Comparison of ENCODE assay signal across 14 mouse cellular contexts in genomic region chr17:7265705-7266368, GRCm38 (mm10). TPM values are rescaled to one million over a fixed set of nuclear protein-coding genes. Genes with fewer than 3 reads are reported as not detected.
DNase-seq lines count a peak whose midpoint lies in the region; ATAC-seq and TF ChIP-seq lines count a peak whose summit lies in the region.
"Had no signal": no experiment of that assay in that cellular context is flagged by ENCODE, and none has a peak within 500 bp of the region (broad histone marks: within the 10 kb centered on the region; RNA-seq: fewer than 3 reads in every experiment).

No protein-coding gene starts in this region.

- no peak for ATAC-seq in heart, embryonic 14.5 days (ENCODE audit: insufficient number of reproducible peaks, insufficient read depth, low FRiP score, low read depth)
- ATAC-seq in limb, embryonic 15.5 days (ENCODE audit: insufficient number of reproducible peaks, low FRiP score, low TSS enrichment, low read depth): no peak
- ATAC-seq in embryonic facial prominence, embryonic 14.5 days (ENCODE audit: low read depth): no peak
- no peak for ATAC-seq in intestine, embryonic 16.5 days
- no peak for ATAC-seq in lung, postnatal 0 days

- no peak for DNase-seq in heart, postnatal 36 days
- DNase-seq in limb, embryonic 10.5 days (ENCODE audit: low spot score): no peak
- DNase-seq in embryonic facial prominence, embryonic 14.5 days (ENCODE audit: low spot score): peak; percentile 59
- no peak for DNase-seq in thymus, postnatal 25 days
- DNase-seq in lung, postnatal 0 days (ENCODE audit: low spot score): no peak
- DNase-seq: cerebellum, postnatal 36 days; lung, postnatal 14 days; right cerebral cortex, postnatal 14 days had no signal

- no peak for TF ChIP-seq CTCF in lung, postnatal 0 days (IDR thresholded peaks at IDR 0.05)

- H3K27me3 ChIP-seq in heart, embryonic 14.5 days (ENCODE audit: control insufficient read depth, insufficient read depth, low read length): no peaks in the 10 kb centered on the region
- H3K27me3 ChIP-seq in limb, embryonic 15.5 days: no peaks in the 10 kb centered on the region
- H3K27me3 ChIP-seq in limb, embryonic 10.5 days (ENCODE audit: low read depth, poor library complexity, severe bottlenecking): no peaks in the 10 kb centered on the region
- H3K27me3 ChIP-seq in embryonic facial prominence, embryonic 14.5 days (replicated peaks; ENCODE audit: control insufficient read depth, insufficient read depth, low read length): no peaks in the 10 kb centered on the region
- H3K27me3 ChIP-seq in intestine, embryonic 16.5 days (replicated peaks; ENCODE audit: control insufficient read depth, insufficient read depth, low read length): no peaks in the 10 kb centered on the region
- H3K27me3 ChIP-seq in lung, postnatal 0 days (replicated peaks; ENCODE audit: insufficient read depth, low read length): no peaks in the 10 kb centered on the region
- H3K27me3 ChIP-seq: CH12.LX had no signal

- TF ChIP-seq EP300 in lung, postnatal 0 days (IDR thresholded peaks at IDR 0.05): no peak

- H3K4me3 ChIP-seq in heart, embryonic 14.5 days (ENCODE audit: control insufficient read depth in 1 of 2, insufficient read depth in 1 of 2, low read depth in 1 of 2, low read length in 2 of 2): no peak overlapping the region
- no peak overlapping the region for H3K4me3 ChIP-seq in limb, embryonic 15.5 days
- H3K4me3 ChIP-seq in limb, embryonic 10.5 days: no peak overlapping the region
- H3K4me3 ChIP-seq in embryonic facial prominence, embryonic 14.5 days (ENCODE audit: low read depth, low read length): no peak overlapping the region
- no peak overlapping the region for H3K4me3 ChIP-seq in intestine, embryonic 16.5 days (ENCODE audit: low read length)
- no peak overlapping the region for H3K4me3 ChIP-seq in lung, postnatal 0 days (ENCODE audit: low read depth, low read length)

- WGBS in heart, embryonic 14.5 days: 38% methylated on average over 12 of the region's 12 CpGs
- 57% methylated on average over 12 of the region's 12 CpGs for WGBS in limb, embryonic 15.5 days
- 87% methylated on average over 12 of the region's 12 CpGs for WGBS in limb, embryonic 10.5 days
- 47% methylated on average over 12 of the region's 12 CpGs for WGBS in embryonic facial prominence, embryonic 14.5 days
- WGBS in intestine, embryonic 16.5 days: 40% methylated on average over 12 of the region's 12 CpGs
- WGBS in lung, postnatal 0 days: 30% methylated on average over 12 of the region's 12 CpGs

- no peak overlapping the region for H3K4me2 ChIP-seq in heart, embryonic 14.5 days (ENCODE audit: low read length)
- H3K4me2 ChIP-seq in limb, embryonic 15.5 days: no peak overlapping the region
- no peak overlapping the region for H3K4me2 ChIP-seq in embryonic facial prominence, embryonic 14.5 days (ENCODE audit: low read depth, low read length)
- H3K4me2 ChIP-seq in intestine, embryonic 16.5 days (ENCODE audit: low read depth, low read length): no peak overlapping the region
- no peak overlapping the region for H3K4me2 ChIP-seq in lung, postnatal 0 days (replicated peaks; ENCODE audit: low read depth, low read length)

- H3K4me1 ChIP-seq in heart, embryonic 14.5 days (ENCODE audit: control insufficient read depth in 2 of 2, insufficient read depth in 2 of 2, low read length in 2 of 2): peaks cover 58 to 84% of the 10 kb centered on the region in 2 experiments
- H3K4me1 ChIP-seq in limb, embryonic 15.5 days: peaks cover 29% of the 10 kb centered on the region
- H3K4me1 ChIP-seq in limb, embryonic 10.5 days: peaks cover 33% of the 10 kb centered on the region
- peaks cover 23% of the 10 kb centered on the region for H3K4me1 ChIP-seq in embryonic facial prominence, embryonic 14.5 days (ENCODE audit: control insufficient read depth, insufficient read depth, low read length)
- peaks cover 45% of the 10 kb centered on the region for H3K4me1 ChIP-seq in intestine, embryonic 16.5 days (ENCODE audit: control insufficient read depth, insufficient read depth, low read length)
- peaks cover 3% of the 10 kb centered on the region; the same call in 1 of the 2 replicates for H3K4me1 ChIP-seq in lung, postnatal 0 days (ENCODE audit: insufficient read depth, low read depth, low read length)

- H3K36me3 ChIP-seq in heart, embryonic 14.5 days (ENCODE audit: control insufficient read depth, insufficient read depth, low read length): peaks cover 19% of the 10 kb centered on the region
- no peaks in the 10 kb centered on the region for H3K36me3 ChIP-seq in limb, embryonic 15.5 days
- H3K36me3 ChIP-seq in limb, embryonic 10.5 days: peaks cover 9% of the 10 kb centered on the region
- no peaks in the 10 kb centered on the region for H3K36me3 ChIP-seq in embryonic facial prominence, embryonic 14.5 days (ENCODE audit: control insufficient read depth, insufficient read depth, low read length)
- H3K36me3 ChIP-seq in intestine, embryonic 16.5 days (ENCODE audit: control insufficient read depth, insufficient read depth, low read length): no peaks in the 10 kb centered on the region
- no peaks in the 10 kb centered on the region for H3K36me3 ChIP-seq in lung, postnatal 0 days (ENCODE audit: insufficient read depth, low read length)

- peak overlapping the region; percentile 61 to 94; a peak in 3 of 4 replicates for H3K27ac ChIP-seq in heart, embryonic 14.5 days (replicated peaks in 1 of 2; ENCODE audit: control insufficient read depth in 1 of 2, insufficient read depth in 1 of 2, low read depth in 2 of 2, low read length in 2 of 2)
- peak overlapping the region; percentile 28; the same call in 1 of the 2 replicates for H3K27ac ChIP-seq in limb, embryonic 15.5 days
- no peak overlapping the region for H3K27ac ChIP-seq in limb, embryonic 10.5 days
- H3K27ac ChIP-seq in embryonic facial prominence, embryonic 14.5 days (replicated peaks; ENCODE audit: low read depth, low read length): 0 out of 2 replicates have a peak overlapping the region, but pooled peaks have one; percentile 4
- peak overlapping the region; percentile 43; the same call in 1 of the 2 replicates for H3K27ac ChIP-seq in intestine, embryonic 16.5 days (ENCODE audit: low read length)
- H3K27ac ChIP-seq in lung, postnatal 0 days (ENCODE audit: low read length): no peak overlapping the region; the same call in 1 of the 2 replicates

- H3K9ac ChIP-seq in heart, embryonic 14.5 days (ENCODE audit: low read length): peak overlapping the region; percentile 39
- no peak overlapping the region for H3K9ac ChIP-seq in limb, embryonic 15.5 days
- H3K9ac ChIP-seq in embryonic facial prominence, embryonic 14.5 days (ENCODE audit: low read depth, low read length): no peak overlapping the region
- no peak overlapping the region for H3K9ac ChIP-seq in intestine, embryonic 16.5 days (ENCODE audit: low read depth, low read length)
- H3K9ac ChIP-seq in lung, postnatal 0 days (replicated peaks; ENCODE audit: low read depth): no peak overlapping the region

- intact Hi-C loops in heart, postnatal 36 days (cut with DNase I): no loop called here

- H3K9me3 ChIP-seq in heart, embryonic 14.5 days (ENCODE audit: control insufficient read depth, low read length): no peaks in the 10 kb centered on the region
- H3K9me3 ChIP-seq in limb, embryonic 15.5 days: no peaks in the 10 kb centered on the region
- H3K9me3 ChIP-seq in limb, embryonic 10.5 days (replicated peaks): no peaks in the 10 kb centered on the region
- no peaks in the 10 kb centered on the region for H3K9me3 ChIP-seq in embryonic facial prominence, embryonic 14.5 days (ENCODE audit: control insufficient read depth, low read length)
- H3K9me3 ChIP-seq in intestine, embryonic 16.5 days (ENCODE audit: control insufficient read depth, low read length): no peaks in the 10 kb centered on the region
- H3K9me3 ChIP-seq in lung, postnatal 0 days (ENCODE audit: low read length): no peaks in the 10 kb centered on the region

RNA-seq across cellular contexts. Expression of gene Tcp10a, which starts 58.6 kb away (rescaled TPM):
- polyA plus RNA-seq in heart, embryonic 14.5 days (2014; fragmentation: Nextera tagmentation; extraction: Ambion mirVana): 0.14 TPM in 1 of 2 replicates, not detected in the other
- not detected for total RNA-seq in heart, postnatal 36 days (2021)
- not detected in 2 replicates for polyA plus RNA-seq in limb, embryonic 15.5 days (2015; fragmentation: Nextera tagmentation; extraction: Ambion mirVana)
- not detected in 2 replicates for polyA plus RNA-seq in limb, embryonic 10.5 days (2016; fragmentation: Nextera tagmentation; extraction: Ambion mirVana)
- polyA plus RNA-seq in embryonic facial prominence, embryonic 14.5 days (2014; fragmentation: Nextera tagmentation; extraction: Ambion mirVana): 0.13 TPM in 1 of 2 replicates, not detected in the other
- not detected in 2 replicates for polyA plus RNA-seq in intestine, embryonic 16.5 days (2015; fragmentation: Nextera tagmentation; extraction: Ambion mirVana)
- polyA plus RNA-seq in lung, postnatal 0 days (2015; fragmentation: Nextera tagmentation; extraction: Ambion mirVana): not detected in 2 replicates
- total RNA-seq: CH12.LX had no signal
- polyA plus RNA-seq: limb, embryonic 14.5 days; neural tube, embryonic 11.5 days had no signal

Comparison
In these comparisons a context has a peak if more than half of its experiments do, and no peak if none do; other contexts are left out.
1. H3K27ac ChIP-seq: peak in heart, embryonic 14.5 days (2 of 2), limb, embryonic 15.5 days (single experiment), embryonic facial prominence, embryonic 14.5 days (single experiment) and intestine, embryonic 16.5 days (single experiment); none in limb, embryonic 10.5 days (single experiment) and lung, postnatal 0 days (single experiment).